Mouse (Mus musculus) hindbrain, postnatal 0 days (tissue): ENCODE data around the gene Fus. TPM values are rescaled to one million over a fixed set of nuclear protein-coding genes. Genes with fewer than 3 reads are reported as not detected.

Experiments used
- ATAC-seq: fragments of 200-750 bp; cut with Nextera tagmentation; 2 replicates; pipeline ENCODE4 v1.8.0; 2017; ENCODE audit warnings: mild to moderate bottlenecking, moderate TSS enrichment, moderate library complexity
- DNase-seq: peaks from one replicate; pipeline ENCODE4 v3.0.0-alpha.2; 2015; ENCODE audit warnings: low spot score
- H3K27ac ChIP-seq: fragments of 300-500 bp; sonication (generic); 2 replicates; pipeline ENCODE4 v1.5.1; 2014; ENCODE audit warnings: mild to moderate bottlenecking
- H3K27me3 ChIP-seq: fragments of 300-500 bp; sonication (generic); 2 replicates; pipeline ENCODE4 v1.6.1; 2014; ENCODE audit warnings: low read length, mixed read lengths; ENCODE audit not compliant: insufficient read depth
- H3K36me3 ChIP-seq: fragments of 300-500 bp; sonication (generic); 2 replicates; pipeline ENCODE4 v1.6.1; 2014; ENCODE audit warnings: low read length, mixed read lengths; ENCODE audit not compliant: insufficient read depth
- H3K4me1 ChIP-seq: fragments of 300-500 bp; sonication (generic); 2 replicates; pipeline ENCODE4 v1.6.1; 2014; ENCODE audit warnings: antibody characterized with exemption, low read length, mixed read lengths; ENCODE audit not compliant: insufficient read depth
- H3K4me2 ChIP-seq: fragments of 300-500 bp; sonication (generic); 2 replicates; pipeline ENCODE4 v1.6.1; 2014; ENCODE audit warnings: low read depth, mild to moderate bottlenecking, low read length, moderate library complexity, mixed read lengths
- H3K4me3 ChIP-seq: fragments of 300-500 bp; sonication (generic); 2 replicates; pipeline ENCODE4 v1.5.1; 2014; ENCODE audit warnings: low read length
- H3K9ac ChIP-seq: fragments of 300-500 bp; sonication (generic); replicated peaks from 2 replicates; pipeline ENCODE4 v1.6.1; 2014; ENCODE audit warnings: mild to moderate bottlenecking, low read length, moderate library complexity, mixed read lengths
- H3K9me3 ChIP-seq: fragments of 300-500 bp; sonication (generic); 2 replicates; pipeline ENCODE4 v1.6.1; 2016; ENCODE audit warnings: low read length, mixed read lengths
- CTCF ChIP-seq: IDR thresholded peaks from 2 replicates; pipeline ENCODE4 v1.5.1; 2016; ENCODE audit warnings: antibody characterized with exemption, control low read depth, low read depth
- WGBS: fragments of 180-500 bp; shearing (Covaris S2); extraction: QIAGEN DNeasy Blood & Tissue Kit; methylation state at CpG from one replicate; pipeline ENCODE4 v1.1.7; 2014; 5-methylcytosine and 5-hydroxymethylcytosine counted together
- polyA plus RNA-seq: library from polyadenylated mRNA; unstranded; fragments of >200 nt; fragmentation: Nextera tagmentation; extraction: Ambion mirVana; gene quantifications from 2 replicates; pipeline ENCODE4 v1.2.1, GENCODE M21; 2015
- total RNA-seq: library from RNA; depleted of rRNA; stranded (reverse); fragments of >200 nt; gene quantifications from 2 replicates; pipeline ENCODE4 v1.2.3, GENCODE M21; 2014; rRNA removed

Gene Fus
- total RNA-seq = 34.4 and 45.0 TPM in 2 replicates
- polyA plus RNA-seq = 281 and 299 TPM in 2 replicates

DNA sequence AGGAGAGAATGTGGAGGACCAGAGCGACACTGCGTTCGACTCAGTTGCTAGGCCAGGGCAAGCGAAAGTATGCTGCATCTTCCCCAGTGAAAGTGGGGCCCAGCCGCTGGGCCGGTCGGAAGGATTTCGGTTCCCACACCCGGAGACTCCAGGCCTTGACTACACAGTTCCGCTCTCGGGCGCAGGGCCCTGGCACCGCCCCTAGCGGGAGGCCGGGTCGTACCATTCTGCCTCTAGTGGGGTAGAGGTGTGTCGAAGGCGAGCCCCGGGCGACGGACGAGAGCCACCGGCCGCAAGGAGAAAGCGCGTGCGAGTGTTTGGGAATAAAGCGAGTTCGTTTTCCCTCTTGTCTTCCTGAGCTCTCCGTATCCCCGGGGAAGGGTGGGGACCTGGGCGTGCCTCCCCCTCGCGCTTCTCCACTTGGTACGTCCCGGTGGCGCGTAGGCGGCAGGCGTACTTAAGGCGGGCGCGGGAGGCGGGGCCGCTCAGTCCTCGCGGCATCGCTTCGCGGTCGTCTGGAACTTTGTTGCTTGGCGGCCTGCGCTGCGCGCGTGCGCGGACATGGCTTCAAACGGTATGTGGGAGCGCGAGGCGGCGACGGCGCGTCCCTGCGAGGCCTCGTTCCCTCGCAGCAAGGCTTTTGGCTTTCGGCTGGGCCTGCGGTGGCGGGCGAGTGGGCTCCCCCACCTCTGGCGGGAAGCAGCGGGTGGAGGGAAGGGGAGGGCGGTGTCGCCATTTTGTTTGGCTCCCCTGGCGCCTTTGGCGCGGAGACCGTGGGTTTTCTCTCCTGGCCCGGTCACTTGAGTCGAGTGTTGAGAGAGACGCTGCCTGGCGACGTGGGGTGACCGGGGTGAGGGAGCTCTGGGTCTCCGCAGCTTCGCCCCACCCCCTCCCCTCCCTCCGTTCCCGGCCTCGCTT is at the start of gene Fus:
Gene Fus, plus strand, starts transcription at position 454 of the 918 bp plus-strand sequence.
- Histone ChIP-seq H3K4me2 (peak within 1 kb of the TSS; percentile 67), H3K9me3 (no peaks in the 10 kb centered on the region), H3K4me3 (peak within 1 kb of the TSS; percentile 77), H3K36me3 (peaks cover 17% of the 10 kb centered on the region), H3K27me3 (no peaks in the 10 kb centered on the region), H3K9ac (peak within 1 kb of the TSS; percentile 91), H3K4me1 (peaks cover 8% of the 10 kb centered on the region), H3K27ac (peak within 1 kb of the TSS; percentile 97)
- TF ChIP-seq CTCF = peak; percentile 54
- ATAC-seq (peak; percentile 95), DNase-seq (peak; percentile 96)
- under 1% methylated on average over 85 of the region's 92 CpGs for WGBS

DNA sequence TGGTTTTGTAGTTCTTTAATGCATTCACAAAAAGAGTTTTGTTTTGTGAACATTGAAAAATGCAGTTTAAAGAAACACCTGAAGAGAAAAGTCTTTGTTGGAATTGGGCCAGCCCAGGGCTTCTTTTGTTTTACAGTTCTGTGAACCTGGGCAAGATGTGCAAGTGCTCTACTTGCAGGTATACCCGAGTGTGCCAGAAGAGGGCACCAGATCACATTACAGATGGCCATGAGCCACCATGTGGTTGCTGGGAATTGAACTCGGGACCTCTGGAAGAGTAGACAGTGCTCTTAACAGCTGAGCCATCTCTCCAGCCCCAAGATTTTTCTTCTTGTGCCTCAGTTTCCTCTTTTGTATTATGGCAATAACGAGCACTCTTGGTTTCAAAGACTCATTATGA is 49.1 kb upstream of the Fus start:
- Histone ChIP-seq H3K9me3 (no peaks in the 10 kb centered on the region), H3K4me1 (0 out of 2 replicates have a peak, but pooled peaks cover under 1% of the 10 kb centered on the region), H3K27ac (no peak overlapping the region), H3K27me3 (no peaks in the 10 kb centered on the region), H3K36me3 (peaks cover 17% of the 10 kb centered on the region; the same call in 1 of the 2 replicates), H3K9ac (no peak overlapping the region), H3K4me3 (no peak overlapping the region), H3K4me2 (no peak overlapping the region)
- ATAC-seq (no peak), DNase-seq (peak; percentile 36)
- TF ChIP-seq CTCF = peak; percentile 54
- WGBS = 54% methylated on average over 3 of the region's 3 CpGs

DNA sequence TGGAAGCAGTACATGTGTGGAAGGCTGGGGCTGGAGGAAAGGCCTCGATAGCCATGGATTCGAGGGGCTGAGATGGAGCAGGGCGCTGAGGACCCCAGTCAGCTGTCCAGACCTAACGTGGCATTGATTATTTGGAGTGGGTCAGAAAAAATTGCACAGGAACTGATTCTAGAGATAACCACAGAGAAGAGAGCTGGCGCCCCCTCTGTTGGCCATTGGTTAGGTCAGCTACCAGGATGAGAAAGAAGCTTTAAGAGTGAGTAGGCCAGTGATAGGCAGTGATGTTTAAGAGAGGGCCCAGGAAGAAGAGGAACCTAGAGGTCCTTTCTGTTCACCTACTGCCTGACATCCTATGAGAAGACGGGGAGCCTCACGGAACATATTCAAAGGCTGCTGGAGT is 48.0 kb upstream of the Fus start:
- H3K9me3 ChIP-seq = no peaks in the 10 kb centered on the region
- H3K36me3 ChIP-seq = peaks cover 18% of the 10 kb centered on the region; the same call in 1 of the 2 replicates
- no peak overlapping the region for H3K4me2 ChIP-seq
- DNase-seq (no peak), ATAC-seq (no peak; the same call in 1 of the 2 replicates)
- H3K9ac ChIP-seq = no peak overlapping the region
- H3K27me3 ChIP-seq = no peaks in the 10 kb centered on the region
- 82% methylated on average over 7 of the region's 7 CpGs for WGBS
- peak; percentile 47 for TF ChIP-seq CTCF
- H3K4me1 ChIP-seq = no peaks in the 10 kb centered on the region
- no peak overlapping the region for H3K27ac ChIP-seq
- no peak overlapping the region for H3K4me3 ChIP-seq

DNA sequence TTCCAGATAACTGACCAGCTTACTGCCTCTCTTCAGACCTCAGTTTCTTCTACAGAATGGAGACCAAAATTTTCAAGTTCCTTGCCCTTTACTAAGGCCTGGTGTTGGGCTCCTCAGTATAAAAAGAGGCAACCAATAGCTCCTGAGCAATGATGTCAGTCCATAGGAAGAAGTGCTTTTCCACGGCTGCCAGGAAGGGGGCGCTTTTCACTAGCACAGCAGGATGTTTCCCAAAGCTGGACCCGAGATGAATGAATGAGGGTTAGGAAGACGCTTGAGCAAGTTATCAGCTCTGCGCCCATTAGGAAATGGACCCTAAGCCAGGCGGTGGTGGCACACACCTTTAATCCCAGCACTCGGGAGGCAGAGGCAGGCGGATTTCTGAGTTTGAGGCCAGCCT is 45.7 kb upstream of the Fus start:
- Histone ChIP-seq H3K4me3 (no peak overlapping the region), H3K9ac (no peak overlapping the region), H3K4me2 (no peak overlapping the region), H3K9me3 (no peaks in the 10 kb centered on the region), H3K4me1 (no peaks in the 10 kb centered on the region), H3K27ac (no peak overlapping the region), H3K36me3 (peaks cover 9% of the 10 kb centered on the region; the same call in 1 of the 2 replicates), H3K27me3 (no peaks in the 10 kb centered on the region)
- WGBS = 63% methylated on average over 8 of the region's 8 CpGs
- ATAC-seq (no peak), DNase-seq (peak; percentile 18)
- peak; percentile 38; the same call in 1 of the 2 replicates for TF ChIP-seq CTCF

DNA sequence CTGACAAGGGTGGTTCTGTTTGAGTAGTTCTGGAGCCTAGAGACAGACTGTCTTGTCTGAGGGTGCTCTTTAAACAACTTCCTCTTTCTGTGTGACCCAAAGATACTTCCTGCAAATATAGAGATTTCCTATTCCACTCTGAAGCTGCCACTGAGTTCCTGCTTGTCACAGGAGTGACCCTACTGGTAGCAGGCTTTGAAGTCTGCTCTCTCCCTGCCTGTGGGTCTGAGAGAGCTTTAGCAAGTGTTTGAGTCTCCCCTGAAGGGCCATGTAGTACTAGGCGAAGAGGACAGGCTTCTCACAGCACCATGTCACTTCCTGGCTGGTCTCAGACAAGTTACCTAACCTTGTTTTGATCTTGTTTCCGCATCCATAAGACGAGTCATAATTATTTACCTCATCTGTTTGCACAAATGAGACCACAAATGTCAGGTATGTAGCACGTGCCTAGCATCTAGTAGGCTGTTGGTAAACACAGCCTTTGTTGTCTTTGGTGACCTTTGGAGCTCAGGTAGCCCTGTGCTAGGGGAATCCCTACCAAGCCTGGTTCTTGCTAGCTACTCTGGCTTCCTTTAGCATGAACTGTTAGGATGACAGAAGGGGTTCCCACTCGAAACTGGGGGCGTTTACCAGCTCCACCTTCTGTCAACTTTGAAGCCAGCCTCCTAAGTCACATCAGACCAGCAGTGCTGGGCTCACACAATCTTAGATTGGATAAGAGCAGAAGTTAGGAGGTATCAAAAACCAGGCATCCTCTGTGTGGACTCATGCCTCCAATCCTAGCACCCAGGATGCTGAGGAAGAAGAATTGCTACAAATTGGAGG is 44.6 kb upstream of the Fus start:
- no peak overlapping the region for H3K4me3 ChIP-seq
- peaks cover 9% of the 10 kb centered on the region; the same call in 1 of the 2 replicates for H3K36me3 ChIP-seq
- H3K27me3 ChIP-seq = no peaks in the 10 kb centered on the region
- no peaks in the 10 kb centered on the region for H3K9me3 ChIP-seq
- ATAC-seq (no peak), DNase-seq (no peak)
- WGBS = 83% methylated on average over 6 of the region's 6 CpGs
- H3K4me2 ChIP-seq = no peak overlapping the region
- TF ChIP-seq CTCF = no peak
- H3K4me1 ChIP-seq = no peaks in the 10 kb centered on the region
- H3K9ac ChIP-seq = no peak overlapping the region
- H3K27ac ChIP-seq = no peak overlapping the region

DNA sequence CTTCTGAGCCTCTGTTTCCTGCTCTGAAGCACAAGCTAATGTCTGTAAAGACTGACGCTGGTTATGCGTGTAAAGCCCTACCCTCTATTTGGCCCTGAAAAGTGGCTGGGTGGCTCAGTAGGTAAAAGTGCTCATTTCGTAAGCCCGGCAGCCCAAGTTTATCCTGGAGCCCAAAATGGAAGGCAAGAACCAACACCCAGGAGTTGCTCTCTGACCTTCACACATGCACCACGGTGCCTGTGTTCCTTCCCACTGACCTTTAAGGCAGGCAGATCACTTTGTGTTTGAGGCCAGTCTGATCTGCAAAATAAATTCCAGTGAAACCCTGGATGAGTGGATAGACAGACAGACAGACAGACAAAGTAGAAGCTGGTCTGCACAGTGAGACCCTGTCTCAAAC is 43.5 kb upstream of the Fus start:
- no peak overlapping the region for H3K4me3 ChIP-seq
- no peak overlapping the region for H3K4me2 ChIP-seq
- no peak for DNase-seq
- no peaks in the 10 kb centered on the region for H3K27me3 ChIP-seq
- peaks cover 9% of the 10 kb centered on the region; the same call in 1 of the 2 replicates for H3K36me3 ChIP-seq
- no peak for TF ChIP-seq CTCF
- no peaks in the 10 kb centered on the region for H3K9me3 ChIP-seq
- H3K9ac ChIP-seq = no peak overlapping the region
- no peak for ATAC-seq
- H3K4me1 ChIP-seq = no peaks in the 10 kb centered on the region
- 92% methylated on average over 5 of the region's 5 CpGs for WGBS
- no peak overlapping the region for H3K27ac ChIP-seq
